Mouse (Mus musculus): ENCODE measurements around the gene Btg3. TPM values are rescaled to one million over a fixed set of nuclear protein-coding genes. Genes with fewer than 3 reads are reported as not detected.

The Btg3 gene
- polyA plus RNA-seq, 2 experiments, result 6.3 to 21.3 TPM

GRCm38 (mm10) chr16:78314026-78314425, 63.0 kb downstream of the Btg3 start:
- H3K4me3 ChIP-seq (ENCODE audit: insufficient read depth in 1 of 2, low read depth in 2 of 2, low read length in 2 of 2), result no peak overlapping the region
- H3K4me2 ChIP-seq (ENCODE audit: low read depth), result no peak overlapping the region
- no peaks in the 10 kb centered on the region for H3K9me3 ChIP-seq (ENCODE audit: control insufficient read depth, low read length)
- H3K9ac ChIP-seq (replicated peaks), result no peak overlapping the region
- no peaks in the 10 kb centered on the region for H3K36me3 ChIP-seq (replicated peaks; ENCODE audit: control insufficient read depth, insufficient read depth, low read depth)
- TF ChIP-seq CTCF (IDR thresholded peaks at IDR 0.05; ENCODE audit: low read depth) (no peak), EP300 (IDR thresholded peaks at IDR 0.05; ENCODE audit: low read depth) (no peak)
- no peak for ATAC-seq (ENCODE audit: insufficient read depth)
- H3K27ac ChIP-seq, result no peak overlapping the region
- no peaks in the 10 kb centered on the region for H3K27me3 ChIP-seq (ENCODE audit: control insufficient read depth, insufficient read depth, low read length)
- DNase-seq (ENCODE audit: low read depth in 3 of 3, low spot score in 3 of 3), result no peak
- WGBS (ENCODE audit: insufficient replicate concordance), result 62% methylated on average over 6 of the region's 6 CpGs
- peaks cover 0 to 7% of the 10 kb centered on the region in 2 experiments; a peak in 2 of 4 replicates for H3K4me1 ChIP-seq (replicated peaks; ENCODE audit: control insufficient read depth in 2 of 2, insufficient read depth in 2 of 2, low read length in 1 of 2)

- Histone ChIP-seq H3K36me3 (replicated peaks; ENCODE audit: control insufficient read depth, insufficient read depth, low read depth) (no peaks in the 10 kb centered on the region), H3K9me3 (ENCODE audit: control insufficient read depth, low read length) (no peaks in the 10 kb centered on the region), H3K27me3 (ENCODE audit: control insufficient read depth, insufficient read depth, low read length) (no peaks in the 10 kb centered on the region), H3K4me3 (ENCODE audit: insufficient read depth in 1 of 2, low read depth in 2 of 2, low read length in 2 of 2) (no peak overlapping the region), H3K27ac (no peak overlapping the region), H3K4me2 (ENCODE audit: low read depth) (no peak overlapping the region), H3K4me1 (replicated peaks; ENCODE audit: control insufficient read depth in 2 of 2, insufficient read depth in 2 of 2, low read length in 1 of 2) (peaks cover 0 to 7% of the 10 kb centered on the region in 2 experiments; a peak in 2 of 4 replicates), H3K9ac (replicated peaks) (no peak overlapping the region)
- WGBS (ENCODE audit: insufficient replicate concordance), result 69% methylated on average over 16 of the region's 16 CpGs
- DNase-seq (ENCODE audit: low read depth in 3 of 3, low spot score in 3 of 3) (no peak), ATAC-seq (ENCODE audit: insufficient read depth) (no peak)
- no peak for TF ChIP-seq CTCF (IDR thresholded peaks at IDR 0.05; ENCODE audit: low read depth)
- TF ChIP-seq EP300 (IDR thresholded peaks at IDR 0.05; ENCODE audit: low read depth), result no peak
Observed at GRCm38 (mm10) chr16:78313135-78313887, 63.7 kb downstream of the Btg3 start.

- DNase-seq (ENCODE audit: low read depth in 3 of 3, low spot score in 3 of 3) (no peak), ATAC-seq (ENCODE audit: insufficient read depth) (peak; percentile 63)
- Histone ChIP-seq H3K36me3 (replicated peaks; ENCODE audit: control insufficient read depth, insufficient read depth, low read depth) (no peaks in the 10 kb centered on the region), H3K9ac (replicated peaks) (no peak overlapping the region), H3K4me3 (ENCODE audit: insufficient read depth in 1 of 2, low read depth in 2 of 2, low read length in 2 of 2) (no peak overlapping the region), H3K27ac (no peak overlapping the region), H3K27me3 (ENCODE audit: control insufficient read depth, insufficient read depth, low read length) (no peaks in the 10 kb centered on the region), H3K9me3 (ENCODE audit: control insufficient read depth, low read length) (no peaks in the 10 kb centered on the region), H3K4me1 (replicated peaks; ENCODE audit: control insufficient read depth in 2 of 2, insufficient read depth in 2 of 2, low read length in 1 of 2) (peaks cover 0 to 13% of the 10 kb centered on the region in 2 experiments; a peak in 2 of 4 replicates), H3K4me2 (ENCODE audit: low read depth) (no peak overlapping the region)
- WGBS (ENCODE audit: insufficient replicate concordance), result 55% methylated on average over 6 of the region's 6 CpGs
- no peak for TF ChIP-seq EP300 (IDR thresholded peaks at IDR 0.05; ENCODE audit: low read depth)
- no peak for TF ChIP-seq CTCF (IDR thresholded peaks at IDR 0.05; ENCODE audit: low read depth)
Observed at GRCm38 (mm10) chr16:78309258-78309657, 67.7 kb downstream of the Btg3 start.

- H3K9ac ChIP-seq (replicated peaks), result no peak overlapping the region
- peak; percentile 52 for ATAC-seq (ENCODE audit: insufficient read depth)
- no peaks in the 10 kb centered on the region for H3K36me3 ChIP-seq (replicated peaks; ENCODE audit: control insufficient read depth, insufficient read depth, low read depth)
- 59% methylated on average over 16 of the region's 16 CpGs for WGBS (ENCODE audit: insufficient replicate concordance)
- peak overlapping the region; percentile 22; the same call in 1 of the 2 replicates for H3K4me2 ChIP-seq (ENCODE audit: low read depth)
- H3K4me3 ChIP-seq (ENCODE audit: insufficient read depth in 1 of 2, low read depth in 2 of 2, low read length in 2 of 2), result no peak overlapping the region
- H3K9me3 ChIP-seq (ENCODE audit: control insufficient read depth, low read length), result no peaks in the 10 kb centered on the region
- peaks cover 0 to 14% of the 10 kb centered on the region in 2 experiments; a peak in 2 of 4 replicates for H3K4me1 ChIP-seq (replicated peaks; ENCODE audit: control insufficient read depth in 2 of 2, insufficient read depth in 2 of 2, low read length in 1 of 2)
- H3K27ac ChIP-seq, result no peak overlapping the region
- H3K27me3 ChIP-seq (ENCODE audit: control insufficient read depth, insufficient read depth, low read length), result peaks cover 15% of the 10 kb centered on the region
- no peak for DNase-seq (ENCODE audit: low read depth in 3 of 3, low spot score in 3 of 3)
- TF ChIP-seq CTCF (IDR thresholded peaks at IDR 0.05; ENCODE audit: low read depth) (no peak), EP300 (IDR thresholded peaks at IDR 0.05; ENCODE audit: low read depth) (no peak)
Observed at GRCm38 (mm10) chr16:78307476-78308192, 69.4 kb downstream of the Btg3 start.

GRCm38 (mm10) chr16:78306606-78307005, 70.4 kb downstream of the Btg3 start:
- no peak for ATAC-seq (ENCODE audit: insufficient read depth)
- H3K9me3 ChIP-seq (ENCODE audit: control insufficient read depth, low read length), result no peaks in the 10 kb centered on the region
- no peak overlapping the region for H3K9ac ChIP-seq (replicated peaks)
- H3K27me3 ChIP-seq (ENCODE audit: control insufficient read depth, insufficient read depth, low read length), result peaks cover 25% of the 10 kb centered on the region
- WGBS (ENCODE audit: insufficient replicate concordance), result 55% methylated on average over 8 of the region's 8 CpGs
- no peaks in the 10 kb centered on the region for H3K36me3 ChIP-seq (replicated peaks; ENCODE audit: control insufficient read depth, insufficient read depth, low read depth)
- H3K27ac ChIP-seq, result no peak overlapping the region
- H3K4me3 ChIP-seq (ENCODE audit: insufficient read depth in 1 of 2, low read depth in 2 of 2, low read length in 2 of 2), result no peak overlapping the region
- TF ChIP-seq CTCF (IDR thresholded peaks at IDR 0.05; ENCODE audit: low read depth), result no peak
- TF ChIP-seq EP300 (IDR thresholded peaks at IDR 0.05; ENCODE audit: low read depth), result no peak
- no peak for DNase-seq (ENCODE audit: low read depth in 3 of 3, low spot score in 3 of 3)
- peaks cover 0 to 10% of the 10 kb centered on the region in 2 experiments; a peak in 2 of 4 replicates for H3K4me1 ChIP-seq (replicated peaks; ENCODE audit: control insufficient read depth in 2 of 2, insufficient read depth in 2 of 2, low read length in 1 of 2)
- no peak overlapping the region for H3K4me2 ChIP-seq (ENCODE audit: low read depth)
